Mouse (Mus musculus) adrenal gland (tissue): ENCODE measurements at regions not wholly inside any gene's neighbourhood (a gene's known extent, or its start where the extent isn't known, plus 50 kb on each side); places are given as distances from the start of the nearest gene placed in this dataset.
"Not testable (repeated sequence)": the region's sequence is repeated elsewhere in the genome, so short reads cannot be mapped to it uniquely, and the experiment has no call there.

ENCODE experiments used
- intact Hi-C: fragments of 180-260 bp; cut with DNase I; formaldehyde crosslinking; loops from one replicate; pipeline ENCODE4 v1.15.1; 2025

- intact Hi-C loops, result no loop called here
Measured at GRCm38 (mm10) chr17:15247546-15248416, 128.9 kb downstream of the Dll1 start.

GRCm38 (mm10) chr17:15242976-15243635, 133.6 kb downstream of the Dll1 start:
- intact Hi-C loops, result no loop called here

- intact Hi-C loops, result no loop called here
Measured at GRCm38 (mm10) chr17:15242356-15242755, 134.3 kb downstream of the Dll1 start.

- intact Hi-C loops, result no loop called here
Measured at GRCm38 (mm10) chr17:15241491-15241890, 135.2 kb downstream of the Dll1 start.

- intact Hi-C loops, result not testable (repeated sequence)
Measured at GRCm38 (mm10) chr17:15240641-15241040, 136.0 kb downstream of the Dll1 start.

GRCm38 (mm10) chr17:15240011-15240410, 136.7 kb downstream of the Dll1 start:
- intact Hi-C loops, result no loop called here

- intact Hi-C loops, result no loop called here
Measured at GRCm38 (mm10) chr17:15235041-15235440, 141.6 kb downstream of the Dll1 start.

- intact Hi-C loops, result no loop called here
Measured at GRCm38 (mm10) chr17:15231175-15231574, 145.5 kb downstream of the Dll1 start.

GRCm38 (mm10) chr17:15229159-15229558, 147.5 kb downstream of the Dll1 start:
- intact Hi-C loops, result no loop called here

GRCm38 (mm10) chr17:15228077-15228476, 148.6 kb downstream of the Dll1 start:
- intact Hi-C loops, result no loop called here

GRCm38 (mm10) chr17:15223826-15224225, 152.8 kb downstream of the Dll1 start:
- intact Hi-C loops, result no loop called here

- intact Hi-C loops, result no loop called here
Measured at GRCm38 (mm10) chr17:15222923-15223322, 153.7 kb downstream of the Dll1 start.

GRCm38 (mm10) chr17:15214157-15214685, 162.5 kb downstream of the Dll1 start:
- intact Hi-C loops, result no loop called here

- intact Hi-C loops, result no loop called here
Measured at GRCm38 (mm10) chr17:15208808-15209173, 167.5 kb upstream of the Gm3448 start.

- intact Hi-C loops, result no loop called here
Measured at GRCm38 (mm10) chr17:15208030-15208807, 166.9 kb upstream of the Gm3448 start.

GRCm38 (mm10) chr17:15207182-15208029, 166.1 kb upstream of the Gm3448 start:
- intact Hi-C loops, result no loop called here

GRCm38 (mm10) chr17:15205799-15206198, 164.5 kb upstream of the Gm3448 start:
- intact Hi-C loops, result no loop called here

- intact Hi-C loops, result no loop called here
Measured at GRCm38 (mm10) chr17:15204524-15204923, 163.2 kb upstream of the Gm3448 start.

GRCm38 (mm10) chr17:15199235-15199634, 157.9 kb upstream of the Gm3448 start:
- intact Hi-C loops, result no loop called here

- intact Hi-C loops, result no loop called here
Measured at GRCm38 (mm10) chr17:15197361-15197760, 156.0 kb upstream of the Gm3448 start.

GRCm38 (mm10) chr17:15195819-15196218, 154.5 kb upstream of the Gm3448 start:
- intact Hi-C loops, result no loop called here
